Mouse (Mus musculus) kidney, postnatal 0 days (tissue): Measurements from ENCODE around the gene Scimp. TPM values are rescaled to one million over a fixed set of nuclear protein-coding genes. Genes with fewer than 3 reads are reported as not detected.

ENCODE experiments used
- ATAC-seq: fragments of 200-750 bp; cut with Nextera tagmentation; replicated peaks from 2 replicates; pipeline ENCODE4 v1.8.0; 2017; ENCODE audit warnings: low read depth, moderate number of reproducible peaks, moderate TSS enrichment, moderate library complexity; ENCODE audit not compliant: low FRiP score
- DNase-seq: peaks from one replicate; pipeline ENCODE4 v3.0.0-alpha.2; 2016; ENCODE audit warnings: low spot score
- H3K27ac ChIP-seq: fragments of 300-500 bp; sonication (generic); 2 replicates; pipeline ENCODE4 v1.5.1; 2014; ENCODE audit warnings: mild to moderate bottlenecking
- H3K27me3 ChIP-seq: fragments of 300-500 bp; sonication (generic); 2 replicates; pipeline ENCODE4 v1.6.1; 2014; ENCODE audit warnings: low read length, mixed read lengths; ENCODE audit not compliant: insufficient read depth
- H3K36me3 ChIP-seq: fragments of 300-500 bp; sonication (generic); 2 replicates; pipeline ENCODE4 v1.6.1; 2014; ENCODE audit warnings: low read length, mixed read lengths; ENCODE audit not compliant: insufficient read depth
- H3K4me1 ChIP-seq: fragments of 300-500 bp; sonication (generic); replicated peaks from 2 replicates; pipeline ENCODE4 v1.6.1; 2014; ENCODE audit warnings: antibody characterized with exemption, low read length, mixed read lengths; ENCODE audit not compliant: insufficient read depth
- H3K4me2 ChIP-seq: fragments of 300-500 bp; sonication (generic); 2 replicates; pipeline ENCODE4 v1.6.1; 2014; ENCODE audit warnings: mild to moderate bottlenecking, low read length, moderate library complexity, mixed read lengths
- H3K4me3 ChIP-seq: fragments of 300-500 bp; sonication (generic); replicated peaks from 2 replicates; pipeline ENCODE4 v1.5.1; 2014; ENCODE audit warnings: low read depth, low read length
- H3K9ac ChIP-seq: fragments of 300-500 bp; sonication (generic); 2 replicates; pipeline ENCODE4 v1.6.1; 2014; ENCODE audit warnings: low read depth, low read length
- H3K9me3 ChIP-seq: fragments of 300-500 bp; sonication (generic); replicated peaks from 2 replicates; pipeline ENCODE4 v1.6.1; 2016; ENCODE audit warnings: low read length, inconsistent platforms, mixed read lengths
- CTCF ChIP-seq: IDR thresholded peaks from 2 replicates; pipeline ENCODE4 v1.5.1; 2016; ENCODE audit warnings: antibody characterized with exemption, low read depth, mild to moderate bottlenecking, moderate library complexity
- WGBS: fragments of 180-500 bp; shearing (Covaris S2); extraction: QIAGEN DNeasy Blood & Tissue Kit; methylation state at CpG from one replicate; pipeline ENCODE4 v1.1.7; 2014; 5-methylcytosine and 5-hydroxymethylcytosine counted together
- polyA plus RNA-seq: library from polyadenylated mRNA; unstranded; fragments of >200 nt; fragmentation: Nextera tagmentation; extraction: Ambion mirVana; gene quantifications from 2 replicates; pipeline ENCODE4 v1.2.1, GENCODE M21; 2015

Scimp gene
- polyA plus RNA-seq, 1 experiment from 2014 or later: 0.84 TPM

DNA sequence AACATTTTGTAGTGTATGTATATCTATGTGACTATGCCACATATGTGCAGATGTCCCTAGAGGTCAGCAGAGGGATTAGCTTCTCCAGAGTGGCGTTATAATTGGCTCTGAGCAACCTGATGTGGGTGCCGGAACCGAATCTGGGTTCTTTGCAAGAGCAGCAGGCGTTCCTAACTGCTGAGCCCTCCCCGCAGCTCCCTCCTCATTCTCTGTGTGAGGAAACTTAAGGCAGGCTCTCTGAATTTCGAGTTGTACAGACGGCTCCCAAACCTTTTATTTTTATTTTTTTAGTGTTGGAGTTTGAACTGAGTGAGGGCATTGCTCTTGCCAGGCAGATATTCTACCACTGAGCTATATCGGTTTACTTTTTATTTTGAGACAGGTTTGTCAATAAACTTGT lies 2.7 kb upstream of the Scimp start:
- Histone ChIP-seq H3K4me1 (no peaks in the 10 kb centered on the region), H3K36me3 (no peaks in the 10 kb centered on the region), H3K4me2 (no peak overlapping the region), H3K9me3 (no peaks in the 10 kb centered on the region), H3K27me3 (no peaks in the 10 kb centered on the region), H3K27ac (no peak overlapping the region), H3K4me3 (no peak overlapping the region), H3K9ac (no peak overlapping the region)
- DNase-seq (no peak), ATAC-seq (no peak)
- TF ChIP-seq CTCF: no peak
- WGBS: 82% methylated on average over 8 of the region's 8 CpGs

- Histone ChIP-seq H3K9me3 (no peaks in the 10 kb centered on the region), H3K27ac (no peak overlapping the region), H3K4me2 (no peak overlapping the region), H3K36me3 (no peaks in the 10 kb centered on the region), H3K9ac (no peak overlapping the region), H3K4me3 (no peak overlapping the region), H3K27me3 (no peaks in the 10 kb centered on the region), H3K4me1 (no peaks in the 10 kb centered on the region)
- no peak for TF ChIP-seq CTCF
- ATAC-seq: no peak
- DNase-seq: no peak
- WGBS: 68% methylated on average over 13 of the region's 13 CpGs
Measured at GRCm38 (mm10) chr11:70811471-70812240, 730 bp downstream of the Scimp start.

DNA sequence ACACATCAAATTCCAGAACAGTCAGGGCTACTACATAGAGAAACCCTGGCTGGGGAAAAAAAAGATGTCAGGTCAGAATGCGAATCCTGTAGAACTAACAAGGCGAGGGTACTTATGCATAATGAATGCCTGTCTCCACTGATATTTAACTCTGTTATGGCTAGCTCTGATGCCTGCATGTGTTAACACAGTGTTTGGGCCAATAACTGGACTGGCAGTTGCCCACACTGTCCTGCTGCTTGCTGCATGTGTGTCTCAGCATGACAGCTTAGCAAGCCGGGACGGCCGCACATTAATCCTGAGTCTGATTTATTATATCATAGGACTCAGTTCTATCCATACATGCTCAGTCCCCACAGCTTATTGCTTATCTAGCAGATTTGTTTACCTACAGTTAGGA lies 1.3 kb downstream of the Scimp start:
- no peaks in the 10 kb centered on the region for H3K27me3 ChIP-seq
- WGBS: 72% methylated on average over 5 of the region's 5 CpGs
- no peak overlapping the region for H3K27ac ChIP-seq
- H3K9me3 ChIP-seq: no peaks in the 10 kb centered on the region
- no peaks in the 10 kb centered on the region for H3K36me3 ChIP-seq
- no peak overlapping the region for H3K4me2 ChIP-seq
- H3K9ac ChIP-seq: no peak overlapping the region
- H3K4me1 ChIP-seq: no peaks in the 10 kb centered on the region
- no peak for TF ChIP-seq CTCF
- no peak for DNase-seq
- H3K4me3 ChIP-seq: no peak overlapping the region
- no peak for ATAC-seq

- H3K4me2 ChIP-seq: no peak overlapping the region
- 19% methylated on average over 1 of the region's 1 CpGs for WGBS
- DNase-seq: no peak
- H3K4me1 ChIP-seq: no peaks in the 10 kb centered on the region
- H3K27me3 ChIP-seq: no peaks in the 10 kb centered on the region
- no peak overlapping the region for H3K4me3 ChIP-seq
- no peak overlapping the region for H3K9ac ChIP-seq
- H3K9me3 ChIP-seq: no peaks in the 10 kb centered on the region
- ATAC-seq: no peak
- no peaks in the 10 kb centered on the region for H3K36me3 ChIP-seq
- H3K27ac ChIP-seq: no peak overlapping the region
- TF ChIP-seq CTCF: no peak
Measured at GRCm38 (mm10) chr11:70809011-70809410, 3.4 kb downstream of the Scimp start.

DNA sequence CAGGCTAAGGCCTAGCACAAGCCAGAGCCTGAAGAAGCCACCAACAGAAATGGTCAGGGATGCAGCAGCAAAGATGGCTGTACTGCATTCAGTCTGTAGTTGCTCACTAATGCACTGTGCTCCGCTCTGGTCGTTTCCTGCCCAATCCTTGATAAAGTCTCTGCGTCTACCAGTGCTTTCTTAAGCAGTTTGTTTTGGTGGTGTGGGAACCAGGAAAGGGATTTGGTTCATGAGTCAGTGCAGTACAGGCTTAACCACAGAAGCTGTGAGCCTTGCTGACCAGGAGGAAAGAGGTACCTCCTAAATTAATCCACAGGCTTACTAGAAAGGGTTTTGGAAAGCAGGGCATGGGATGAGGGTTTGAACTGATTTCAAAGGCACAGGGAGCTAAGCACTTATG lies 4.3 kb downstream of the Scimp start:
- Histone ChIP-seq H3K4me2 (no peak overlapping the region), H3K9me3 (no peaks in the 10 kb centered on the region), H3K27me3 (no peaks in the 10 kb centered on the region), H3K27ac (no peak overlapping the region), H3K36me3 (no peaks in the 10 kb centered on the region), H3K4me1 (no peaks in the 10 kb centered on the region), H3K4me3 (no peak overlapping the region), H3K9ac (no peak overlapping the region)
- ATAC-seq: no peak
- DNase-seq: no peak
- 70% methylated on average over 3 of the region's 3 CpGs for WGBS
- no peak for TF ChIP-seq CTCF

- no peaks in the 10 kb centered on the region for H3K9me3 ChIP-seq
- H3K27me3 ChIP-seq: no peaks in the 10 kb centered on the region
- ATAC-seq (no peak), DNase-seq (no peak)
- no peak for TF ChIP-seq CTCF
- no peaks in the 10 kb centered on the region for H3K4me1 ChIP-seq
- H3K9ac ChIP-seq: no peak overlapping the region
- H3K4me3 ChIP-seq: no peak overlapping the region
- no peak overlapping the region for H3K27ac ChIP-seq
- no peaks in the 10 kb centered on the region for H3K36me3 ChIP-seq
- no peak overlapping the region for H3K4me2 ChIP-seq
- 89% methylated on average over 4 of the region's 4 CpGs for WGBS
Measured at GRCm38 (mm10) chr11:70807630-70808029, 4.8 kb downstream of the Scimp start.

GRCm38 (mm10) chr11:70806697-70807096 lies 5.7 kb downstream of the Scimp start:
- no peak for ATAC-seq
- TF ChIP-seq CTCF: no peak
- no peak for DNase-seq
- Histone ChIP-seq H3K36me3 (no peaks in the 10 kb centered on the region), H3K4me3 (no peak overlapping the region), H3K27ac (no peak overlapping the region), H3K9me3 (no peaks in the 10 kb centered on the region), H3K9ac (no peak overlapping the region), H3K4me1 (no peaks in the 10 kb centered on the region), H3K27me3 (no peaks in the 10 kb centered on the region), H3K4me2 (no peak overlapping the region)
- 84% methylated on average over 4 of the region's 4 CpGs for WGBS
